Mouse (Mus musculus) embryonic fibroblast, embryonic 13.5 days (primary cell): ENCODE results near the gene Csf2rb.

ENCODE experiments used
- CTCF ChIP-seq: IDR thresholded peaks from 2 replicates; pipeline ENCODE4 v1.5.1; 2011; ENCODE audit warnings: mild to moderate bottlenecking, control low read depth, low read length, moderate library complexity, borderline replicate concordance; ENCODE audit not compliant: insufficient read depth
- POLR2A ChIP-seq: IDR thresholded peaks from 2 replicates; pipeline ENCODE4 v1.6.1; 2011; ENCODE audit warnings: low read depth, mild to moderate bottlenecking, control low read depth, low read length, moderate library complexity

- TF ChIP-seq CTCF (no peak), POLR2A (no peak)
Observed at GRCm38 (mm10) chr15:78305341-78305933, 20.1 kb upstream of the Csf2rb start, which contains the start of gene Csf2rb2.
